Mouse (Mus musculus) G1E (cell line): ENCODE measurements around the gene Ppp1r12c.

Experiments used
- CTCF ChIP-seq: IDR thresholded peaks from 2 replicates; pipeline ENCODE4 v1.5.1; 2012; ENCODE audit warnings: low read depth, low read length, inconsistent platforms, mixed read lengths
- TAL1 ChIP-seq: conservative IDR thresholded peaks from 2 replicates; pipeline ENCODE4 v1.6.1; 2012; ENCODE audit warnings: low read depth, low read length, inconsistent platforms, mixed read lengths

- TF ChIP-seq CTCF (no peak), TAL1 (no peak)
Measured at GRCm38 (mm10) chr7:4500892-4501471, 498 bp downstream of the Ppp1r12c start.
